Mouse (Mus musculus) limb, embryonic 12.5 days (tissue): ENCODE results near the gene Syvn1. TPM values are rescaled to one million over a fixed set of nuclear protein-coding genes. Genes with fewer than 3 reads are reported as not detected.

ENCODE experiments used
- ATAC-seq: fragments of 200-750 bp; cut with Nextera tagmentation; 2 replicates; pipeline ENCODE4 v1.8.0; 2017; ENCODE audit warnings: low read depth, moderate TSS enrichment; ENCODE audit not compliant: insufficient number of reproducible peaks, insufficient read depth, low FRiP score, low TSS enrichment
- H3K27ac ChIP-seq: fragments of 300-500 bp; sonication (generic); 2 replicates; pipeline ENCODE4 v1.5.1; 2016; ENCODE audit warnings: mild to moderate bottlenecking, moderate library complexity
- H3K27me3 ChIP-seq: fragments of 300-500 bp; sonication (generic); 2 replicates; pipeline ENCODE4 v1.6.1; 2016; ENCODE audit warnings: mild to moderate bottlenecking, moderate library complexity
- H3K36me3 ChIP-seq: fragments of 300-500 bp; sonication (generic); 2 replicates; pipeline ENCODE4 v1.6.1; 2016; ENCODE audit warnings: mild to moderate bottlenecking, moderate library complexity
- H3K4me1 ChIP-seq: fragments of 300-500 bp; sonication (generic); replicated peaks from 2 replicates; pipeline ENCODE4 v1.6.1; 2016
- H3K4me2 ChIP-seq: fragments of 300-500 bp; sonication (generic); 2 replicates; pipeline ENCODE4 v1.6.1; 2016; ENCODE audit warnings: mild to moderate bottlenecking, moderate library complexity
- H3K4me3 ChIP-seq: fragments of 300-500 bp; sonication (generic); replicated peaks from 2 replicates; pipeline ENCODE4 v1.5.1; 2016; ENCODE audit warnings: mild to moderate bottlenecking
- H3K9ac ChIP-seq: fragments of 300-500 bp; sonication (generic); replicated peaks from 2 replicates; pipeline ENCODE4 v1.6.1; 2016; ENCODE audit warnings: mild to moderate bottlenecking, moderate library complexity
- H3K9me3 ChIP-seq: fragments of 300-500 bp; sonication (generic); 2 replicates; pipeline ENCODE4 v1.6.1; 2016; ENCODE audit warnings: mild to moderate bottlenecking, moderate library complexity
- WGBS: fragments of 180-500 bp; shearing (Covaris S2); methylation state at CpG from one replicate; pipeline ENCODE4 v1.1.7; 2016; 5-methylcytosine and 5-hydroxymethylcytosine counted together
- polyA plus RNA-seq: library from polyadenylated mRNA; unstranded; fragments of >200 nt; fragmentation: Nextera tagmentation; extraction: Ambion mirVana; gene quantifications from 2 replicates; pipeline ENCODE4 v1.2.1, GENCODE M21; 2016

The Syvn1 gene
- polyA plus RNA-seq, 1 experiment from 2014 or later, result 25.1 TPM

- no peak overlapping the region for H3K27ac ChIP-seq
- H3K4me1 ChIP-seq, result peaks cover 6% of the 10 kb centered on the region
- no peaks in the 10 kb centered on the region for H3K9me3 ChIP-seq
- H3K9ac ChIP-seq, result no peak overlapping the region
- peaks cover 35% of the 10 kb centered on the region for H3K27me3 ChIP-seq
- no peak for ATAC-seq
- no peak overlapping the region for H3K4me3 ChIP-seq
- WGBS, result 31% methylated on average over 15 of the region's 15 CpGs
- H3K36me3 ChIP-seq, result no peaks in the 10 kb centered on the region
- no peak overlapping the region for H3K4me2 ChIP-seq
These were observed 28.0 kb upstream of the Syvn1 start for GRCm38 (mm10) chr19:6018142-6019089.

- ATAC-seq, result no peak
- Histone ChIP-seq H3K27ac (no peak overlapping the region), H3K4me1 (peaks cover 6% of the 10 kb centered on the region), H3K27me3 (peaks cover 23% of the 10 kb centered on the region), H3K4me2 (no peak overlapping the region), H3K4me3 (no peak overlapping the region), H3K36me3 (no peaks in the 10 kb centered on the region), H3K9ac (no peak overlapping the region), H3K9me3 (no peaks in the 10 kb centered on the region)
- WGBS, result 54% methylated on average over 3 of the region's 3 CpGs
These were observed 26.1 kb upstream of the Syvn1 start for GRCm38 (mm10) chr19:6020276-6020675.

GRCm38 (mm10) chr19:6023059-6023458 lies 23.3 kb upstream of the Syvn1 start:
- Histone ChIP-seq H3K36me3 (no peaks in the 10 kb centered on the region), H3K4me3 (no peak overlapping the region), H3K9ac (no peak overlapping the region), H3K4me2 (no peak overlapping the region), H3K27ac (no peak overlapping the region), H3K4me1 (no peaks in the 10 kb centered on the region), H3K27me3 (0 out of 2 replicates have a peak, but pooled peaks cover 4% of the 10 kb centered on the region), H3K9me3 (no peaks in the 10 kb centered on the region)
- no peak for ATAC-seq
- WGBS, result 67% methylated on average over 8 of the region's 8 CpGs

- Histone ChIP-seq H3K36me3 (no peaks in the 10 kb centered on the region), H3K27ac (no peak overlapping the region), H3K4me2 (no peak overlapping the region), H3K27me3 (0 out of 2 replicates have a peak, but pooled peaks cover 4% of the 10 kb centered on the region), H3K4me3 (no peak overlapping the region), H3K9ac (no peak overlapping the region), H3K4me1 (no peaks in the 10 kb centered on the region), H3K9me3 (no peaks in the 10 kb centered on the region)
- 78% methylated on average over 7 of the region's 7 CpGs for WGBS
- ATAC-seq, result no peak
These were observed 22.4 kb upstream of the Syvn1 start for GRCm38 (mm10) chr19:6023930-6024329.

- no peak overlapping the region for H3K27ac ChIP-seq
- WGBS, result 85% methylated on average over 6 of the region's 6 CpGs
These were observed 17.4 kb upstream of the Syvn1 start for GRCm38 (mm10) chr19:6028991-6029390.

GRCm38 (mm10) chr19:6029426-6029825 lies 16.9 kb upstream of the Syvn1 start:
- 79% methylated on average over 9 of the region's 9 CpGs for WGBS
- Histone ChIP-seq H3K4me3 (no peak overlapping the region), H3K36me3 (no peaks in the 10 kb centered on the region), H3K27ac (no peak overlapping the region), H3K9me3 (no peaks in the 10 kb centered on the region), H3K9ac (no peak overlapping the region), H3K27me3 (no peaks in the 10 kb centered on the region), H3K4me1 (no peaks in the 10 kb centered on the region), H3K4me2 (no peak overlapping the region)
- ATAC-seq, result no peak

More at GRCm38 (mm10) chr19:6028991-6029390, 17.4 kb upstream of the Syvn1 start:
- Histone ChIP-seq H3K9me3 (no peaks in the 10 kb centered on the region), H3K9ac (no peak overlapping the region), H3K27me3 (no peaks in the 10 kb centered on the region), H3K36me3 (no peaks in the 10 kb centered on the region), H3K4me2 (no peak overlapping the region), H3K4me3 (no peak overlapping the region), H3K4me1 (no peaks in the 10 kb centered on the region)
- no peak for ATAC-seq

- no peaks in the 10 kb centered on the region for H3K4me1 ChIP-seq
- 68% methylated on average over 14 of the region's 14 CpGs for WGBS
These were observed 15.7 kb upstream of the Syvn1 start for GRCm38 (mm10) chr19:6030520-6031280.

GRCm38 (mm10) chr19:6035966-6036585 lies 10.3 kb upstream of the Syvn1 start:
- no peak for ATAC-seq
- H3K27ac ChIP-seq, result no peak overlapping the region

More at GRCm38 (mm10) chr19:6030520-6031280, 15.7 kb upstream of the Syvn1 start:
- no peak overlapping the region for H3K4me2 ChIP-seq
- H3K36me3 ChIP-seq, result no peaks in the 10 kb centered on the region
- ATAC-seq, result no peak
- no peaks in the 10 kb centered on the region for H3K27me3 ChIP-seq
- H3K9ac ChIP-seq, result no peak overlapping the region
- no peaks in the 10 kb centered on the region for H3K9me3 ChIP-seq
- H3K4me3 ChIP-seq, result no peak overlapping the region
- H3K27ac ChIP-seq, result no peak overlapping the region

GRCm38 (mm10) chr19:6037695-6038094 lies 8.7 kb upstream of the Syvn1 start:
- no peak for ATAC-seq
- H3K4me3 ChIP-seq, result no peak overlapping the region
- H3K4me2 ChIP-seq, result no peak overlapping the region
- H3K27ac ChIP-seq, result no peak overlapping the region
- no peaks in the 10 kb centered on the region for H3K27me3 ChIP-seq
- H3K4me1 ChIP-seq, result no peaks in the 10 kb centered on the region
- no peaks in the 10 kb centered on the region for H3K9me3 ChIP-seq
- H3K36me3 ChIP-seq, result no peaks in the 10 kb centered on the region
- no peak overlapping the region for H3K9ac ChIP-seq

More at GRCm38 (mm10) chr19:6035966-6036585, 10.3 kb upstream of the Syvn1 start:
- no peak overlapping the region for H3K9ac ChIP-seq
- H3K4me3 ChIP-seq, result no peak overlapping the region
- no peaks in the 10 kb centered on the region for H3K27me3 ChIP-seq
- H3K4me2 ChIP-seq, result no peak overlapping the region
- H3K36me3 ChIP-seq, result no peaks in the 10 kb centered on the region
- WGBS, result 73% methylated on average over 9 of the region's 9 CpGs
- H3K9me3 ChIP-seq, result no peaks in the 10 kb centered on the region
- no peaks in the 10 kb centered on the region for H3K4me1 ChIP-seq

- no peak overlapping the region for H3K4me2 ChIP-seq
- H3K36me3 ChIP-seq, result no peaks in the 10 kb centered on the region
- no peak overlapping the region for H3K9ac ChIP-seq
- H3K27ac ChIP-seq, result no peak overlapping the region
- H3K27me3 ChIP-seq, result no peaks in the 10 kb centered on the region
- H3K4me3 ChIP-seq, result no peak overlapping the region
- no peaks in the 10 kb centered on the region for H3K9me3 ChIP-seq
- 82% methylated on average over 7 of the region's 7 CpGs for WGBS
- no peaks in the 10 kb centered on the region for H3K4me1 ChIP-seq
- no peak for ATAC-seq
These were observed 8.1 kb upstream of the Syvn1 start for GRCm38 (mm10) chr19:6038326-6038725.

GRCm38 (mm10) chr19:6040002-6040401 lies 6.4 kb upstream of the Syvn1 start:
- H3K4me2 ChIP-seq, result no peak overlapping the region
- H3K4me1 ChIP-seq, result peaks cover under 1% of the 10 kb centered on the region; the same call in 1 of the 2 replicates
- H3K9me3 ChIP-seq, result no peaks in the 10 kb centered on the region
- no peaks in the 10 kb centered on the region for H3K27me3 ChIP-seq
- H3K4me3 ChIP-seq, result no peak overlapping the region
- no peak for ATAC-seq
- H3K9ac ChIP-seq, result no peak overlapping the region
- no peaks in the 10 kb centered on the region for H3K36me3 ChIP-seq
- no peak overlapping the region for H3K27ac ChIP-seq
